Mouse (Mus musculus): ENCODE data around the gene Gopc.
"Not testable (repeated sequence)": the region's sequence is repeated elsewhere in the genome, so short reads cannot be mapped to it uniquely, and the experiment has no call there.

Gopc gene

DNA sequence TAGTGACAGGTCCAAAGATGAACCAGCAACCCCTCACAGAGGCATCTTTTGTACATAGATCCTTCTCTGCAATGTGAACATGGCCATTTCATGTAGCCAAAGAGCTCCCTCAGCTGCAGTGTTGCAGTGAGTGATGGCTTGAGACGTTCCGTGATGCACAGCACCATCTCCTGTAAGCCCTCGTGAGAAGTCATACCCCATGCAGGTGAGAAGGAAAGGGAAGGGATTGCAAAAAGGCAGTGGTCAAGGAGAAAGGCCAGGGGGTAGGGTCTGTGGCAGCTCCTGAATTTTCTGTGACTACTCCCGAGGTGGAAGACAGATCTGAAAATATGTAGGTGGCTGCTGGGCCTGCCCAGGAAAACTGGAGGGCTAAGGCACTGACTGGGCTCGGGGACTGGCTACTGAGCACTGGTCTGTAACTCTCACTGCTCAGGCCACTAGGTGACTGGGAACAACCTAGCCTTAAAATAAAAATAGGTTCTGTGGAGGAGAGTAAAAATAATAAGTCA, 7.1 kb upstream of the Gopc start, which contains the start of gene Nepn:
Gene Nepn, plus strand, starts transcription at position 51 of the 509 bp plus-strand sequence.
- no peak for DNase-seq (ENCODE audit: extremely low read depth, insufficient read length, low spot score)

DNA sequence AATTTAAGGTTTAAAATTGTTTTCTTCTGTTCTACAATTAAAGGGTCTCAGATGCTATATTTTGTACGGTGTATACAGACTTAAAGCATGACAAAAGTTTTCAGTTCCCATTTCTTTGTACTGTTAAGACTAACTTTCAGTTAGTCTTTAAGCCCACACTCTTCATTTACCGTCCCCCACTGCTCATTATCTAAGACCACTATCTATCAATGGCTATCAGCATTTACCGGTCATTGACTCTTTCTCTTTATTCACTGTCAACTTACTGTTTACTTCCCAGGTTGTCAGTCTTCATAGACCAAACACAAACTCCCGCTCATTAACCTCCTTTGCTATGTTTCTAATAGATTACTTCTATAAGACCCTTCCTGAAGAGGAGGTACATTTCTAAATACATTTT, 5.3 kb upstream of the Gopc start:
- no peak for DNase-seq (ENCODE audit: extremely low read depth, insufficient read length, low spot score)

DNA sequence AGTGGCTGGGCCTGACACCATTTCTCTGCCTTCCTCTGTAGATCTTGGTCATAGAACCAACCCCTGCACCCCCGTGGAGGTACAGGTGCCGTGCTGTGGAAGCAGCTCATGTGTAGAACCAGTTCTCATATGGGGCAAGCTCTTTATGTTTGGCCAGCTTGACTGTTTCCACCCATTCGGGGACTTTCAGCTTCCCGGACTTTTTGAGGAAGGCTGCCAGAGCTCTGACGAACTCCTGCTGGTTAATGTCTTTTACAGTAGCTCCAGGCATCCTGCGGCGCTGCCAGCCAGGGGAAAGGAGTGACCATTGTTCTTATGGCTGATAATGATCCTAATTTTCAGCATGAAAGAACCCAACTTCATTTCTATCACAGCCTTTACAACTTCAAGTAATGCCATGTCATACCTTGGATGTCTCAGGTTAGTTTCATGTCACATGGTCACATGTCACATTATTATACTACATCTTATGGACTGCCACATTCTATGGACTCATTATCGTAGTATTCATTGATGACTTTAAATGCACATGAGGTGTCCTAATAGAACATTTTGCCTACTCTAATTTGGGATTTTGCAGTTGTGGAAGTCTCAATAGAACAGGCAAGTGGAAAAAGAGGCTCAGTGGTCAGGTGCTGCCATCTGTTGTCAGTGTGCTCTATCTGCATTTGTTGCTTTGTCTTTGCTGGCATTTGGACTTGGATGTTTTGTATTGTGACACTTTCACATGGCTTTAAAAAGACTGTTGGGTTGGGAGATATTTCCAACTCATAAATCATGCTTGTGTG, 3.1 kb upstream of the Gopc start:
- DNase-seq (ENCODE audit: extremely low read depth, insufficient read length, low spot score): peak; percentile 13

DNA sequence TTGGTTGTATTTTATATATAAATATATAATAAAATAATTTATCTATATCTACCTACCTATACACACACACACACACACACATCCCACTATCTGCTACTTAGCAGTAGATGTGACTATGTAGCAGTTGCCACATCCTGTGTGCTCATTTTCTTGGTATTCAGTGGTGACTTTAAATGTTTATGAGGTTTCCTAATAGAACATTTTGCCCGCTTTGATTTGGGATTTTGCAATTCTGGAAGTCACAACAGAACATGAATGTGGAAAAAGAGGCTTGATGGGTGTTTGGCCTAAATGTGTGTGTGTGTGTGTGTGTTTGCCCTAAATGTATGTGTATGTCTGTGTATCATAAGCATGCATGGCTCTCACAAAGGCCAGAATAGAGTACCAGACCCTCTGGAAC, 1.6 kb upstream of the Gopc start:
- peak; percentile 46 for DNase-seq (ENCODE audit: extremely low read depth, insufficient read length, low spot score)

DNA sequence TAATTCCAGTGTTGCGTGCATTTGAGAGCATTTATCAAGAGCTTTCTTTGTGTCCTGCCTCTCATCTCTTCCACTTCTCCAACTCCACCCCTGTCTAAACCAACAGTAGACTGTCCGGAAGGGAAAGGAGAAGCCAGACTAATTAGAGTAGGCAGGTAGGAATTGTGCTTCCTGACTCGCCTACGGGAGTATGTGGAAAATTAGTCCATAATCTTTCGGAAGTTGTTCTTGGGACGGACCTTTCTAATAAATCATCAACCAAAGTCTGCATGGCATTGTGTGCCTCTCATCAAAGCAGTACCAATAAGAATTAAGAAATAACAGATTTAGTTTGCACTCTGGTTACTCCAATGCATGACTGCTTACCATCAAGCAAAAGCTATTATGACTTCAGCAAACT, 1.1 kb upstream of the Gopc start:
- no peak for DNase-seq (ENCODE audit: extremely low read depth, insufficient read length, low spot score)

DNA sequence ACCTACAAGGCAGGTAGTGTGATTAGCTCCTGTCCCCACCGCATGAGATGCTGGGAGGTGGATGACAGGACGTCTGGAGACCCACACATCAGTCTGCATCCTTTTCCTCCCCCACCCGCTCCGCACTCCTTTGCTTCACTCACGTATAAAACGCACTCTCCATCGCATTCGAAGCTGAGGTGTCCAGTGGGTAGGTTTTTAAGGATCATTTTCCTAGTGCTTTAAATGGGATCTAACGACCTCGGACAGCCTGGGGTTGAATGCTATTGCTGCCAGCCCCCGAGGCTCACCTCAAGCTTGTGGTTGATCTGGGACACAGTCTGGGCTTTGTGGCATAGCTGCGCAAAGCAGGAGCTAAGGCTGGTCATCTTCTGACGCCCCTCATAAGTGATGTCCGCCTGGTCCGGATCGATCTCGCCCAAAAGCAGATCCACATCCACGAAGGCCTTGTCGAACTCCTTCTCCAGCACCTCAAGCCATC, 563 bp downstream of the Gopc start:
- no peak for DNase-seq (ENCODE audit: extremely low read depth, insufficient read length, low spot score)

DNA sequence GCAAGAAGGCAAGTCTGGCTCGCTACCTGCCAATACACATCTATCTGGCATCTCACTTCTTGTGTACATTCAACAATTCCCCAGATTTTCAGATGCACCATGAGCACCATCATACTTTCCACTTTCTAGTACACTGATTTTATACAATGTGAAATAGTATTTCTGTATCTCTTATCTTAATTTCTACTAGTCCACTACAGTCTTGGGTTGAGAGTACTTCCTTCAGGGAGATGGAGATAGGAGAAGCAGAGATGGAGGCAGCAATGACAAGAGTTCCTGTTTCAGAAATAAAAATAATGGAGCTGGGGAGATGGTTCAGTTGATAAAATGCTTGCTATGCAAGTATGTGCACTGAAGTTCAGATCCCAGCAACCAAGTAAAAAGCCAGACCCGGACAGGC, 4.1 kb downstream of the Gopc start:
- no peak for DNase-seq (ENCODE audit: extremely low read depth, insufficient read length, low spot score)

DNA sequence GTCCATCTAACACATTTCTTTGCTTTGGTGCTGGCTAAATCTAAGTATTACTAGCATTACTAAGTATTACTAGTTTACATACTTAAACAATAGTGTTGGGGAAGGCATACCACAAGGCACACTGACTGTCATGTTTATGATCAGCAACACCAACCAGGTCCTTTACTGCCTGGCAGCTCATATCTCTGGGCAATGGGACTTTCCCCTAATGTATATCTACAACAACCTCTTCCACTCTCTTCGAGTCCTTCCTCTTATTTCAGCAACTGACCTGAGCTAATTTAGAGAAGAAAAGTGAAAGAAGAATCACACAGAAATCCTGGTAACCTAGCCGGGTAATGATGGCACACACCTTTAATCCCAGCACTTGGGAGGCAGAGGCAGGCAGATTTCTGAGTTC, 5.5 kb downstream of the Gopc start:
- DNase-seq (ENCODE audit: extremely low read depth, insufficient read length, low spot score): no peak

DNA sequence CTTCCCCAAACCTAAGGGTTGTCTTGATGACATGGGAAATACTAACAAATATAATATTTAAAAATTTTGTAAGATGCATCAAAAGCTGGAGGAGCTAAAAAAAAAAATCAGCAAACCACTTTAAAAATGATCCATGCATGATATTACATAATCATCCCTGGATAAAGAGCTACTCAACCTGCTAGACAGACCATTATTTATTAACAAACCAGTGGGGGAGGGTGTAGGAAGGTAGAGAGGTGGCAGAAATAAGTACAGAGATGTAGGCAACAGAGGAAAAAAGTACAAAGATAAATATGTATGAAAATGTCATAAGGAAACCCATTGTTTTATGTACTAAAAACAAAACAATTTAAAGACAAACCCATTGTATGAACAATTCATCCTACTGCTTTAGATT, 7.3 kb downstream of the Gopc start:
- no peak for DNase-seq (ENCODE audit: extremely low read depth, insufficient read length, low spot score)

DNA sequence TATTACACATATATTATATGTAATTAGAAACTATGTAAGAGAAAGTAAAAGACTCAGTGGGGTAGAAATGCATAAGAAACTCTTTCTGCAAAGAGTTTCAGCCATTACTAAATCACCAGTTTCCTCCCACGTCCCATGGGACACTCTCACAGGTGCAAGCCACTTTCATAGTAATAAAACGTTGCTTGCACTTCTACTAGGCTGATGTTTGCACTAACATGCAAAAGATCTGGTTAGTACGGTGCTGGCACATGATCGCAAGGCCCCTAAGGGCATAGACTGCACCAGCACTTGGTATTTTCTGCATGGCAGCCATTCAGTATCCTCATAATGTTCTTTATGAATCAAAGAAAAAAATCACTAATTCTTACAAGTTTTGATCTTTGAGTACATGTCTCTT, 8.1 kb downstream of the Gopc start:
- DNase-seq (ENCODE audit: extremely low read depth, insufficient read length, low spot score): no peak

DNA sequence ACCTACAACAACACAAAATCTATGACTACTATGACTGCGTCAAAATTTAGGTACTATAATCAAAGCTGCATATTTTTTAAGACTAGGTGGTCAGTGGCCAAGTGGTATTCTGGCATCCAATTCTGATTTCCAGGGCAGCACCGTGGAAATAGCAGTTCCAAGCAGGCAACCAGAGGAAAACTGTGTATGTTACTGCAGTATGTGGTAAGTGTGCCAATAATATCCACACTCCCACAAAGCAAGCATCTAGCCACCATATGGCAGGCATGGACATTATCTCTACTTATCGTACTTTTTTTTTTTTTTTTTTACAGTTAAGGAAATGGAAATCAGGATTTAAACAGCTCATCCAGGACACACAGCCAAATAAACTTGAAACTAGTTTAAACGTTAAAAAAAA, 13.5 kb downstream of the Gopc start:
- DNase-seq (ENCODE audit: extremely low read depth, insufficient read length, low spot score): no peak

DNA sequence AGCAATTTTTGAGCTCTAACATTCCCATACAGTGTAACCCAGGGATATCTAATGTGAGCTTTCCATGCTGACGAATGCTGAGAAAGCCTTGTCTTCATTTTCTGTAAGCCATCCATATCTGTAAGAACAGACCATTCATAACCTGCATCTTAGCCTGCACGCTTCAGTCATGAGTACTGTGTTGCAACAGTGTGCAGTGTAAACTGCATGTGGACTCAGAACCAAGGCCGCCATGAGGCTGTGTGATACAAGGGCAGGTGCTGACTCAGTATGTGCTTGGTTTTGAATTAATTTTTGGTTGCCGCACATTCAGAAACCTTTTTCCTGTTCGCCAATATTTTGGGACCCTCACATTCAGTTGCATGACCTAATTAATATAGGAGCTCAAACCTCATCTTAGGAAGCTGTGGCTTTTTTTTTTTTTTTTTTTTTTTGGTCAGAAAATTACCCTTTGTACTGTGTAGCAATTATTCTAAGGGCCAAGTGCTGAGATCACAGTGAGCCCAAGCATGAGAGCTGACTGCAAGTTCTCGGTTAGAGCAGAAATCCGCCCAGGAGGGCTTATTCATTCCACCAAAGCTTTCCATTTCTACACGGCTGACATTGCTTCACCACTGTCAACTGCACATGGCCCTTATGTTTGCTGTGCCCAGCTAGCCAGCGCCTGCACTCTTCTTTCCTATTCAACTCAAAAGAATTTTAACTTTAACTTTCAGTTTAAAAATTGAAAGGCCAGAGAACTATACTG, 20.9 kb downstream of the Gopc start:
- DNase-seq (ENCODE audit: extremely low read depth, insufficient read length, low spot score): no peak

DNA sequence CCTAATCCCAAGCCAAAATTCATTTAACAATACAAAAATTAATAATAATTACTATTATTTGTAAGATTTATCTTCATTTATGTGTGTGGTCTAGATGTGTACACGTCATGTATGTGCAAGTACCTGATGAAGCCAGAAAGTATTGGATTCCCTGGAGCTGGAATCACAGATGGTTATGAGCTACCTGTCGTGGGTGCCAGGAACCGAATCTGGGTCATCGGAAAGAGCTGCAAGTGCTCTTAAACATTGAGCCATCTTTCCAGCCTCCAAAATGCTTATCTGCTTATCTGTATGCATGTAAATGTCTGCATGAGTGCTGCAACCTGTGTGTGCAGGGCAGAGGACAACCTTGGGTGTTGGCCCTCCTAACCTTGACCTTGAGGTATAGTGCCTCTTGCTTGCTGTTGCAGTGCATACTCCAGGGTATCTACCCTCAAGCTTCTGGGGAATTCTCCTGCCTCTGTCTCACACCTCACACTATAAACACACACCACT, 21.6 kb downstream of the Gopc start:
- DNase-seq (ENCODE audit: extremely low read depth, insufficient read length, low spot score): no peak

DNA sequence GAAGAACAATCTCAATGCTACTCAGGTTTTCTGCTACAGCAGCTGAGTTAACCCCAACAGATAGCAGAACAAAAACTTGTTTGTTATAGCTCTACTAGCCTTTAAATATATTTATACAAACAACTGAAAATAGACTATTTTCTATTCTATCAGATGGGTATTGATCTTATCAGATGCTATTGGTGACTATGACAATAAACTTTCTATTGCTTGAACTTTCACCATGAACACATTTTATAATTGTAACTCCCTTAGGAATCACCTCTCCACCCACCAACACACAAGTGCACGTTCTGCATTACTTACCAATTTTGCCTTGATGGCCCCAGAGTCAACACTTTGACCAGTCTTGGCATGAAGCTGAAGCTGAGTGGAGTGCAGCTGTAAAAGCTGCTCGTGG, 23.5 kb downstream of the Gopc start, which contains the start of gene Gm26741:
Gene Gm26741, plus strand, starts transcription at position 301 of the 400 bp plus-strand sequence.
- DNase-seq (ENCODE audit: extremely low read depth, insufficient read length, low spot score): no peak

DNA sequence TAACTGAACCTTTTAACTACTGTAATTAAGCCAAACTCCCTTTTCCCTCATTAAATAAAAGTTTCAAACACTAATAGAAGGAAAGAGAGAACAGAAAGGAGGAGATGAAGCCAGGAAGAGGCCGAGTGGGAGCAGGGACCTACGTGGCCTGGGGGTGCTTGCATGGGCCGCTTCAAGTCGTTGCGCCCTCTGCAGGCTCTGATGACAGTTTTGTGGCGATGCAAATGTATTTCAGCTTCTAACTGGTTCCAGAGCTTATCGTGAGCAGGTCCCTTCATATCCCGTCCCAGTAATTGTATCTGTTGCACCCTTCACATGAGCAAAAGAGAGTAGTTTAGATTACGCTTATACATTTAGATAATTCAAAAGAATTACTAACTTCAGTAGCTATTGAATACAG, 28.7 kb downstream of the Gopc start:
- DNase-seq (ENCODE audit: extremely low read depth, insufficient read length, low spot score): no peak

DNA sequence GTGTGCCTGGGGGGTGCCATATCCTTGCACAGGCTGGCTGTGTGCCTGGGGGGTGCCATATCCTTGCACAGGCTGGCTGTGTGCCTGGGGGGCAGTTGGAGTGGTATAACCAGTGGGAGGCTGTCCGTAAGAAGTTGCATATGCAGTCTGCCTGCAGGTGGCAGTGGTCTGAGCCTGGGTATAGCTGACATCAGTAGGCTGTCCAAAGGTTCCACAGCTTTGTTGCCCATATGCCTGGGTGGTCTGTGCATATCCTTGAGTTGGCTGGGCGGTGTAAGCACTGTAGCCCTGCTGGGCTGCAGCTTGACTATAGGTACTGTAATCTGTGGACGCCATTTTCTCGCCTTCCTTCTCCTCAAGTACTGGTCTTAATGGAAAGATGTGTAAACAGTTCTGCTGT, 38.6 kb downstream of the Gopc start:
- DNase-seq (ENCODE audit: extremely low read depth, insufficient read length, low spot score): not testable (repeated sequence)

DNA sequence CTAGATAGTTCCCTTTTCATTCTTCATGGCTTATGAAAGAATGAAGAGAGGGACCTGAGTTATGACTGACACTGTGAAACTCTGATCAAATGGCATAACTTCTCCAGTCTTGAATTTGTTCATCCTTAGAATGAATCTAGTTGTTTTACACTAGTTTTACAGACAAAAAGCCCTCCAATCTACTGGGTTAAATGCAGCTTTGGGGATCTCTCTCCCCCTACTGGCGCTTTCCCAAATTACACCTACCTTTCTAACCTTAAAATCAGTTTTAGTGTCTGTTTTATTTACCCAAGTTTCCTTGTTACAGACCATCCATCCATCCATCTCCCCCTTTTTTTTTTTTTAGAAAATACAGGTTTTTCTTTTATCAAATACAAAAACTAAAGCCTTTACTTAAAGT, 50.9 kb downstream of the Gopc start:
- DNase-seq (ENCODE audit: extremely low read depth, insufficient read length, low spot score): no peak

DNA sequence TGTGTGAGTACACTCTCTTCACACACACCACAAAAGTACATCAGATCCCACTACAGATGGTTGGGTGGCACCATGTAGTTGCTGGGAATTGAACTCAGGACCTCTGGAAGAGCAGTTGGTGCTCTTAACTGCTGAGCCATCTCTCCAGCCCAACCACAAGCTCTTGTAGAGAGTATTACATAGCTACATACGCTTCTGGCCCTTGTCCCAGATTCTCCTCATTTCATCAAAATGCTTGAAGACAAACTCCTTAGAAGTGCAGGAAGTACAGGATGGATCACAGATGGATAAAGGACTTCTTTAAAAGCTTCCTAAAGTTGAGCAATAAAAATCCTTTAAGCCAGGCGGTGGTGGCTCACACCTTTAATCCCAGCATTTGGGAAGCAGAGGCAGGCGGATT, 60.0 kb downstream of the Gopc start:
- no peak for DNase-seq (ENCODE audit: extremely low read depth, insufficient read length, low spot score)

DNA sequence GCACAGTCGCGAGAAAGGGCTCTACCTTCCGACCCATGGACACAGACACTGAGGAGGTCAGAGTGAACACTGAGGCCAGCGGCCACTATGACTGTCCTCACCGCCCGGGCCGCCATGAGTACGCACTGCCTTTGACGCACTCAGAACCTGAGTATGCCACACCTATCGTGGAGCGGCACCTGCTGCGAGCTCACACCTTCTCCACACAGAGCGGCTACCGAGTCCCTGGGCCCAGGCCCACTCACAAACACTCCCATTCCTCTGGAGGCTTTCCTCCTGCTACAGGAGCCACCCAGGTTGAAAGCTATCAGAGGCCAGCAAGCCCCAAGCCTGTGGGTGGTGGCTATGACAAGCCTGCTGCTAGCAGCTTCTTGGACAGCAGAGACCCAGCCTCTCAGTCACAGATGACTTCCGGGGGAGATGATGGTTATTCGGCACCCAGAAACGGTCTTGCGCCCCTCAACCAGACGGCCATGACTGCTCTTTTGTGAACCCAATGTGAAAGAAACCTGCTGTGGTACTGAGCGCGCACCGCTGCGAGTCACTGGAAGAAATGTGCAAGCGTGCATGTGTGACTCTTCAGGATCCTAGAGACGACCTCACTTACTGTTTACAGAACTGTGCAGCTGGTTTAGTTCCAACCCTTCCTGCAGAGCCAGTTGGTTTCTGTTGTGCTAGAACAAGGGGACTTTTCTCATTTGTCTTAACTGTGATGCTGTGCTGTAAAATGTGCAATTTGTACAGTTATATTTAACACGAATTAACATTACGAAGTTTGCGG, 62.2 kb downstream of the Gopc start:
- no peak for DNase-seq (ENCODE audit: extremely low read depth, insufficient read length, low spot score)

DNA sequence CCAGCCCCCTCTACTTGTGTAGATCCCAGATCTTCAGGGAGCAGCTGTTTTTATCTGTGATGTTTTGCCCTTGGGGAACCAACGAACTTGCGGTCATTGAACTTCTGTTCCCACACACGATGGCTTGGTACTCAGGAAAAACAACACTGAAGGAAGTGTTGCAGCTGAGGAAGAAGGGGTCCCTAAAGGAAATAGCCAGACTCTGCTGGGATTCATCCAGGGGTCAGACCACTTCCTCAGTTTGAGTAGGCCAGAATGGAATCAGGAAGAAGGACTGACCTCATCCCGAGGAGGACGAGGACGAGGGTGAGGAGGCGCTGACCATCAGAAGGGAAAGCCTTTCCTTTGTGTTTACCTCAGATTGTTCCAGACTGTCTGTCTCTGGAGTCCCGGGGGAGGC, 72.7 kb downstream of the Gopc start:
- DNase-seq (ENCODE audit: extremely low read depth, insufficient read length, low spot score): no peak

DNA sequence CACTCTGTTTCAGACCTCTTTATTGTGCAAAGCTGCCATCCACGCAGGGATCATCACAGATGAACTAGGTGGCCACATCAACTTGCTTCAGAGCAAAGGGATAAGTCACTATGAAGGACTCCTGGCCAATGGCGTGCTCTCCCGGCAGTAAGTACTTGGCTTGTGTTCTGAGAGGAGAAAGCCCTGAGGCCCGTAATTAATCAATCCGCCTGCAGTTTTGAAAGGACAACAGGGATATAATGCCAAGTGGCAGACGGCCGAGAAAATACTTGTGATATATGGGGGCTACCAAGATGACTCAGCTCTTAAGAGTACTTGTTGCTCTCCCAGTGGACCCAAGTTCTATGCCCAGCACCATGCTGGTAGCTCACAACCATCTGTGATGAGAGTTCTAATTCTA, 77.3 kb downstream of the Gopc start:
- DNase-seq (ENCODE audit: extremely low read depth, insufficient read length, low spot score): no peak
